Mouse (Mus musculus) bone marrow macrophage, adult 2 months (primary cell): ENCODE results near the gene Dlgap1.

Experiments
- CTCF ChIP-seq: IDR thresholded peaks from 2 replicates; pipeline ENCODE4 v1.5.1; 2012; ENCODE audit warnings: low read depth, mild to moderate bottlenecking, low read length, moderate library complexity
- POLR2A ChIP-seq: IDR thresholded peaks from 2 replicates; pipeline ENCODE4 v1.6.1; 2012; ENCODE audit warnings: mild to moderate bottlenecking, low read depth, low read length, borderline replicate concordance

- TF ChIP-seq POLR2A (peak; percentile 13; the same call in 1 of the 2 replicates), CTCF (no peak)
Measured at GRCm38 (mm10) chr17:70850996-70851991, 882.4 kb downstream of the Dlgap1 start.
